Mouse (Mus musculus) lung, postnatal 0 days (tissue): ENCODE measurements around the gene Gm21992. TPM values are rescaled to one million over a fixed set of nuclear protein-coding genes. Genes with fewer than 3 reads are reported as not detected.

Experiments
- ATAC-seq: fragments of 200-750 bp; cut with Nextera tagmentation; 2 replicates; pipeline ENCODE4 v1.8.0; 2017; ENCODE audit warnings: moderate library complexity
- DNase-seq: peaks from one replicate; pipeline ENCODE4 v3.0.0-alpha.2; 2016; ENCODE audit warnings: low spot score
- H3K27ac ChIP-seq: fragments of 300-500 bp; sonication (generic); 2 replicates; pipeline ENCODE4 v1.5.1; 2014; ENCODE audit warnings: antibody characterized with exemption, mild to moderate bottlenecking, low read length, mixed read lengths
- H3K27me3 ChIP-seq: fragments of 300-500 bp; sonication (generic); replicated peaks from 2 replicates; pipeline ENCODE4 v1.6.1; 2014; ENCODE audit warnings: low read length, mixed read lengths; ENCODE audit not compliant: insufficient read depth
- H3K36me3 ChIP-seq: fragments of 300-500 bp; sonication (generic); 2 replicates; pipeline ENCODE4 v1.6.1; 2014; ENCODE audit warnings: low read length, mixed read lengths; ENCODE audit not compliant: insufficient read depth
- H3K4me1 ChIP-seq: fragments of 300-500 bp; sonication (generic); 2 replicates; pipeline ENCODE4 v1.6.1; 2014; ENCODE audit warnings: antibody characterized with exemption, low read depth, low read length, mixed read lengths; ENCODE audit not compliant: insufficient read depth
- H3K4me2 ChIP-seq: fragments of 300-500 bp; sonication (generic); replicated peaks from 2 replicates; pipeline ENCODE4 v1.6.1; 2014; ENCODE audit warnings: low read depth, mild to moderate bottlenecking, low read length, moderate library complexity, mixed read lengths
- H3K4me3 ChIP-seq: fragments of 300-500 bp; sonication (generic); 2 replicates; pipeline ENCODE4 v1.5.1; 2014; ENCODE audit warnings: low read depth, low read length
- H3K9ac ChIP-seq: fragments of 300-500 bp; sonication (generic); replicated peaks from 2 replicates; pipeline ENCODE4 v1.6.1; 2014; ENCODE audit warnings: low read depth, mild to moderate bottlenecking
- H3K9me3 ChIP-seq: fragments of 300-500 bp; sonication (generic); 2 replicates; pipeline ENCODE4 v1.6.1; 2016; ENCODE audit warnings: low read length, mixed read lengths
- CTCF ChIP-seq: IDR thresholded peaks from 2 replicates; pipeline ENCODE4 v1.5.1; 2016; ENCODE audit warnings: antibody characterized with exemption, mild to moderate bottlenecking
- EP300 ChIP-seq: IDR thresholded peaks from 2 replicates; pipeline ENCODE4 v1.6.1; 2016; ENCODE audit warnings: antibody characterized with exemption, mild to moderate bottlenecking, control low read depth
- WGBS: fragments of 180-500 bp; shearing (Covaris S2); extraction: QIAGEN DNeasy Blood & Tissue Kit; methylation state at CpG from one replicate; pipeline ENCODE4 v1.1.7; 2014; 5-methylcytosine and 5-hydroxymethylcytosine counted together
- polyA plus RNA-seq: library from polyadenylated mRNA; unstranded; fragments of >200 nt; fragmentation: Nextera tagmentation; extraction: Ambion mirVana; gene quantifications from 2 replicates; pipeline ENCODE4 v1.2.1, GENCODE M21; 2015

Gm21992 gene
- polyA plus RNA-seq, 1 experiment from 2014 or later: 13.9 TPM

DNA sequence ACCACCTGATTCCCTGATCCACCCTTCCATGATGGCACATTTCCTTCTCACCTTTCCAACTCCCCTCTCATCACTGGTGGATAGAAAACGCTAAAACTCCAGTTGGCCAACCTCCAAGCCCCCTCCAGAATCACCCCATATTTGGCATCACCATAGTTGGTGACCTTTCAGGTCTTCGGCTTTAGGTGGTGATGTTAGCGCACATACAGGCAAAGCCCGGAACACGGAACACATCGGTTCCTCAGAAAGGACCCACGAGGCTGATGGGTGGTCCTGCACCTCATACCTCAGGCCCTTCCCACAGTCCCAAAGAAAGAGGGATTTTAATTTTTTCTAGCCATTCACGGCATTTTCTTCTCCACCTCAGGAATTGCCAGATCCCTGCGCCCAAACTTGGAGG lies 113.7 kb downstream of the Gm21992 start:
- 74% methylated on average over 9 of the region's 9 CpGs for WGBS
- no peak for ATAC-seq
- H3K9ac ChIP-seq: no peak overlapping the region

GRCm38 (mm10) chr19:4697121-4697520 lies 114.3 kb downstream of the Gm21992 start:
- no peak overlapping the region for H3K27ac ChIP-seq
- TF ChIP-seq EP300: no peak
- TF ChIP-seq CTCF: no peak
- H3K9ac ChIP-seq: no peak overlapping the region
- DNase-seq: no peak
- no peak overlapping the region for H3K4me3 ChIP-seq
- peaks cover 4% of the 10 kb centered on the region for H3K4me1 ChIP-seq
- ATAC-seq: no peak
- H3K27me3 ChIP-seq: peaks cover 40% of the 10 kb centered on the region
- no peaks in the 10 kb centered on the region for H3K9me3 ChIP-seq
- H3K36me3 ChIP-seq: no peaks in the 10 kb centered on the region
- WGBS: 83% methylated on average over 3 of the region's 3 CpGs
- no peak overlapping the region for H3K4me2 ChIP-seq

More for the DNA sequence above, 113.7 kb downstream of the Gm21992 start:
- peak overlapping the region; percentile 46; the same call in 1 of the 2 replicates for H3K4me3 ChIP-seq
- H3K4me2 ChIP-seq: peak overlapping the region; percentile 88
- no peak for DNase-seq
- H3K4me1 ChIP-seq: peaks cover 4% of the 10 kb centered on the region
- no peak for TF ChIP-seq CTCF
- no peak for TF ChIP-seq EP300
- no peak overlapping the region for H3K27ac ChIP-seq
- peaks cover 40% of the 10 kb centered on the region for H3K27me3 ChIP-seq
- H3K9me3 ChIP-seq: no peaks in the 10 kb centered on the region
- H3K36me3 ChIP-seq: no peaks in the 10 kb centered on the region

DNA sequence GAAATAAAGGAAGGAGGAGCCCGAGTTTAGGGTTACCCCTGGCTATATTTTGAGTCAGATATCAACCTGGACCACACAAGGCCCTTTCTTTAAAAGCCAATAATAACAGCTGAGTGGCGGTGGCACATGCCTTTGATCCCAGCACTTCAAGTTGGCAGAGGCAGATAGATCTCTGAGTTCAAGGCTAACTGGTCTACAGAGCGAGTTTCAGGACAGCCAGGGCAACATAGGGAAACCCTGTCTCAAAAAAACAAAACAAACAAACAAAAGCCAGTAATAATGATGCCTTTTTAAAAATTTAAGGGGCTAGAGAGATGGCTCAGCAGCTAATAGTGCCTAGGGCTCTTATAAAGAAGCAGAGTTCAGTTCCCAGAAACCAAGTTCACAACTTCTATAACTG lies 117.1 kb downstream of the Gm21992 start:
- Histone ChIP-seq H3K4me1 (peaks cover 4% of the 10 kb centered on the region), H3K36me3 (no peaks in the 10 kb centered on the region), H3K27ac (no peak overlapping the region), H3K9ac (no peak overlapping the region), H3K4me3 (no peak overlapping the region), H3K4me2 (no peak overlapping the region), H3K9me3 (no peaks in the 10 kb centered on the region), H3K27me3 (peaks cover 20% of the 10 kb centered on the region)
- DNase-seq (no peak), ATAC-seq (no peak)
- WGBS: 43% methylated on average over 3 of the region's 3 CpGs
- TF ChIP-seq EP300 (no peak), CTCF (no peak)

Other genes with a start within 250 kb of the Gm21992 start
- gene Lrfn4, start 195.9 kb downstream of the Gm21992 start, polyA plus RNA-seq: 3.2 and 3.4 TPM in 2 replicates
- gene Rce1, start 186.0 kb downstream of the Gm21992 start, polyA plus RNA-seq: 52.5 and 54.9 TPM in 2 replicates
- gene Gm960, start 112.9 kb downstream of the Gm21992 start, polyA plus RNA-seq: 0.71 and 1.4 TPM in 2 replicates
- 0.50 and 0.51 TPM in 2 replicates for gene Sptbn2, start 100.4 kb downstream of the Gm21992 start, polyA plus RNA-seq
- gene Rbm4b, start 55.1 kb downstream of the Gm21992 start, polyA plus RNA-seq: 23.4 and 26.8 TPM in 2 replicates
- gene Rbm4, start 17.7 kb downstream of the Gm21992 start, polyA plus RNA-seq: 28.6 and 29.4 TPM in 2 replicates
- 24.3 and 25.1 TPM in 2 replicates for gene Rbm14, start within 50 bp of the Gm21992 start, polyA plus RNA-seq
- 53.0 and 54.5 TPM in 2 replicates for gene Ccs, start 27.7 kb upstream of the Gm21992 start, polyA plus RNA-seq
- 0.51 and 0.62 TPM in 2 replicates for gene Ccdc87, start 27.8 kb upstream of the Gm21992 start, polyA plus RNA-seq
- 34.2 and 35.2 TPM in 2 replicates for gene Ctsf, start 43.5 kb upstream of the Gm21992 start, polyA plus RNA-seq
- gene Actn3, start 66.3 kb upstream of the Gm21992 start, polyA plus RNA-seq: 0.27 and 0.40 TPM in 2 replicates
- 8.1 and 9.1 TPM in 2 replicates for gene Zdhhc24, start 67.1 kb upstream of the Gm21992 start, polyA plus RNA-seq
- 1.6 and 1.9 TPM in 2 replicates for gene Bbs1, start 95.0 kb upstream of the Gm21992 start, polyA plus RNA-seq
- 47.6 and 47.7 TPM in 2 replicates for gene Dpp3, start 116.7 kb upstream of the Gm21992 start, polyA plus RNA-seq
- 0.85 and 1.8 TPM in 2 replicates for gene Peli3, start 131.5 kb upstream of the Gm21992 start, polyA plus RNA-seq
- gene Mrpl11, start 150.5 kb upstream of the Gm21992 start, polyA plus RNA-seq: 52.1 and 55.1 TPM in 2 replicates
- 0.04 TPM in 1 of 2 replicates, not detected in the other for gene Npas4, start 178.7 kb upstream of the Gm21992 start, polyA plus RNA-seq
- 0.88 TPM in 2 replicates for gene Slc29a2, start 212.2 kb upstream of the Gm21992 start, polyA plus RNA-seq
- 33.8 and 36.3 TPM in 2 replicates for gene B4gat1, start 227.2 kb upstream of the Gm21992 start, polyA plus RNA-seq
- gene AC124502.3, start 227.3 kb upstream of the Gm21992 start, polyA plus RNA-seq: 1.1 and 1.6 TPM in 2 replicates
- 40.8 and 47.6 TPM in 2 replicates for gene Brms1, start 229.7 kb upstream of the Gm21992 start, polyA plus RNA-seq
- 1.7 and 1.9 TPM in 2 replicates for gene Rin1, start 238.9 kb upstream of the Gm21992 start, polyA plus RNA-seq